In the genomic region with DNA sequence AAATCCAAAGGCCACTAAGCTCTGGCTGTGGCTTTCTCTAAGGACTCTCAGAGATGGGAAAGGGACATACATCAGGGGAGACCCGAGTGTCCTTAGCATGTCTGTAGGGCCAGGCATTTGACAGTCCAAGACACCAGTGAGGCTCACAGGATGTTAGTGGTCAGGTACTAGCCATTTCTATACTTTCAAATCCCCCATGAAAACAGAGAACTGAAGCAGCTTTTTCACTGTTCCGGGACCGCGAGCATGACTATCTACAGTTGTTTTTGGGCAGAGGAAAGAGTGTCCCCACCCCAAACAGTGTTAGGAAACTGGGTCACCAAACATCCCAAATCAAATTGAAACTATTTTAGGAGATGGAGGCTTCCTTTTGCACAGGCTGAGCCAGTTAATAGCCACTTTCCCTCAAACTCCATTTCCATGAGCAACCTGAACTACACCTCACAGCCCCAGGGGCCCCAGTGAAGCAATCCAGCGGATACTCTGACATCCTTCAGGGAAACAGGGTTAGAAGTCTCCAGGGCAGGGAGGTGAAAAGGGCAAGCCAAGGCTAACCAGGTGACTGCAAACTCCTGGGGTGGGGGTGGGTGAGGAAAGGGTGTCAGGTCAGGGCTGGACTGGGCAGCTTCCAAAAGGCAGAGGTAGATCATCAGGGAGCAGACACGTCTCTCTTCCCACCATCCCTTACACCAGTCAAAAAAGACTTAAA, we compare ENCODE assay signal across 8 mouse cellular contexts. TPM values are rescaled to one million over a fixed set of nuclear protein-coding genes. Genes with fewer than 3 reads are reported as not detected.
DNase-seq lines count a peak whose midpoint lies in the region; ATAC-seq and TF ChIP-seq lines count a peak whose summit lies in the region.

No protein-coding gene starts in this region.

- ATAC-seq in embryonic facial prominence, embryonic 13.5 days (ENCODE audit: insufficient number of reproducible peaks, insufficient read depth, low FRiP score, low TSS enrichment, low read depth) = no peak
- no peak for ATAC-seq in intestine, embryonic 16.5 days
- ATAC-seq in neural tube, embryonic 14.5 days (ENCODE audit: low read depth) = no peak

- no peaks in the 10 kb centered on the region for H3K27me3 ChIP-seq in embryonic facial prominence, embryonic 13.5 days
- H3K27me3 ChIP-seq in intestine, embryonic 16.5 days (replicated peaks; ENCODE audit: control insufficient read depth, insufficient read depth, low read length) = no peaks in the 10 kb centered on the region
- no peaks in the 10 kb centered on the region for H3K27me3 ChIP-seq in neural tube, embryonic 14.5 days (ENCODE audit: control insufficient read depth, insufficient read depth, low read length)

- H3K4me2 ChIP-seq in embryonic facial prominence, embryonic 13.5 days = peak overlapping the region; percentile 89
- peak overlapping the region; percentile 90 for H3K4me2 ChIP-seq in intestine, embryonic 16.5 days (ENCODE audit: low read depth, low read length)
- peak overlapping the region; percentile 91 for H3K4me2 ChIP-seq in neural tube, embryonic 14.5 days (ENCODE audit: low read depth, low read length)

- no peak for DNase-seq in left cerebral cortex, adult 2 months (ENCODE audit: extremely low spot score in 1 of 2, low spot score in 2 of 2)
- DNase-seq in left cerebral cortex, postnatal 4 days = no peak
- no peak for DNase-seq in cerebellum, postnatal 25 days
- no peak for DNase-seq in gastrocnemius, postnatal 25 days
- no peak for DNase-seq in MN1 (ENCODE audit: low spot score)

- H3K4me3 ChIP-seq in left cerebral cortex, adult 2 months = peak overlapping the region; percentile 90
- peak overlapping the region; percentile 91 for H3K4me3 ChIP-seq in embryonic facial prominence, embryonic 13.5 days
- peak overlapping the region; percentile 93 for H3K4me3 ChIP-seq in intestine, embryonic 16.5 days (ENCODE audit: low read length)
- H3K4me3 ChIP-seq in neural tube, embryonic 14.5 days (ENCODE audit: low read depth, low read length) = peak overlapping the region; percentile 86

- H3K9ac ChIP-seq in embryonic facial prominence, embryonic 13.5 days = peak overlapping the region; percentile 87
- H3K9ac ChIP-seq in intestine, embryonic 16.5 days (ENCODE audit: low read depth, low read length) = peak overlapping the region; percentile 86; the same call in 1 of the 2 replicates
- peak overlapping the region; percentile 91 for H3K9ac ChIP-seq in neural tube, embryonic 14.5 days (replicated peaks; ENCODE audit: low read depth, low read length)

- intact Hi-C loops in left cerebral cortex, adult 2 months (cut with DNase I) = loop anchor here (2.0 kb wide), 2 partner anchors 23 to 103 kb away; no protein-coding TSS in a partner anchor
- intact Hi-C loops in left cerebral cortex, postnatal 4 days (cut with DNase I) = no loop called here

- no peaks in the 10 kb centered on the region for H3K9me3 ChIP-seq in embryonic facial prominence, embryonic 13.5 days
- no peaks in the 10 kb centered on the region for H3K9me3 ChIP-seq in intestine, embryonic 16.5 days (ENCODE audit: control insufficient read depth, low read length)
- H3K9me3 ChIP-seq in neural tube, embryonic 14.5 days (ENCODE audit: control insufficient read depth, low read length) = no peaks in the 10 kb centered on the region

- peaks cover 27% of the 10 kb centered on the region for H3K36me3 ChIP-seq in embryonic facial prominence, embryonic 13.5 days
- no peaks in the 10 kb centered on the region for H3K36me3 ChIP-seq in intestine, embryonic 16.5 days (ENCODE audit: control insufficient read depth, insufficient read depth, low read length)
- H3K36me3 ChIP-seq in neural tube, embryonic 14.5 days (ENCODE audit: control insufficient read depth, insufficient read depth, low read length) = 0 out of 2 replicates have a peak, but pooled peaks cover 13% of the 10 kb centered on the region

- TF ChIP-seq CTCF in left cerebral cortex, adult 2 months (IDR thresholded peaks at IDR 0.05) = no peak

- no peak overlapping the region for H3K27ac ChIP-seq in left cerebral cortex, adult 2 months
- H3K27ac ChIP-seq in embryonic facial prominence, embryonic 13.5 days = no peak overlapping the region
- no peak overlapping the region for H3K27ac ChIP-seq in intestine, embryonic 16.5 days (ENCODE audit: low read length)
- no peak overlapping the region for H3K27ac ChIP-seq in neural tube, embryonic 14.5 days (ENCODE audit: low read depth, low read length)

- 48% methylated on average over 6 of the region's 6 CpGs for WGBS in embryonic facial prominence, embryonic 13.5 days
- WGBS in intestine, embryonic 16.5 days = 63% methylated on average over 6 of the region's 6 CpGs
- 61% methylated on average over 6 of the region's 6 CpGs for WGBS in neural tube, embryonic 14.5 days

- peaks cover 16% of the 10 kb centered on the region for H3K4me1 ChIP-seq in embryonic facial prominence, embryonic 13.5 days
- H3K4me1 ChIP-seq in intestine, embryonic 16.5 days (ENCODE audit: control insufficient read depth, insufficient read depth, low read length) = peaks cover 9% of the 10 kb centered on the region
- peaks cover 11% of the 10 kb centered on the region for H3K4me1 ChIP-seq in neural tube, embryonic 14.5 days (ENCODE audit: control insufficient read depth, insufficient read depth, low read length)

RNA-seq across cellular contexts. Expression of gene Unc119b, which starts 1.3 kb away (rescaled TPM):
- total RNA-seq in left cerebral cortex, adult 2 months (2021) = 10 to 100 TPM; 25.2 to 31.0 TPM
- total RNA-seq in left cerebral cortex, postnatal 4 days (2021) = 10 to 100 TPM; 22.4 to 25.6 TPM
- polyA plus RNA-seq in embryonic facial prominence, embryonic 13.5 days (2015; fragmentation: Nextera tagmentation; extraction: Ambion mirVana) = 43.5 and 44.4 TPM in 2 replicates
- polyA plus RNA-seq in intestine, embryonic 16.5 days (2015; fragmentation: Nextera tagmentation; extraction: Ambion mirVana) = 22.1 and 23.2 TPM in 2 replicates
- polyA plus RNA-seq in neural tube, embryonic 14.5 days (2014; fragmentation: Nextera tagmentation; extraction: Ambion mirVana) = 27.9 and 33.9 TPM in 2 replicates
- 10 to 100 TPM; 10.2 to 12.9 TPM for total RNA-seq in gastrocnemius, postnatal 25 days (2021)

RNA-seq across cellular contexts. Expression of gene Acads, which starts 14.4 kb away (rescaled TPM):
- total RNA-seq in left cerebral cortex, adult 2 months (2021) = 1 to 10 TPM; 6.5 to 7.2 TPM
- 1 to 10 TPM; 9.1 to 9.4 TPM for total RNA-seq in left cerebral cortex, postnatal 4 days (2021)
- polyA plus RNA-seq in embryonic facial prominence, embryonic 13.5 days (2015; fragmentation: Nextera tagmentation; extraction: Ambion mirVana) = 48.2 and 52.5 TPM in 2 replicates
- 150 and 162 TPM in 2 replicates for polyA plus RNA-seq in intestine, embryonic 16.5 days (2015; fragmentation: Nextera tagmentation; extraction: Ambion mirVana)
- 11.3 and 11.7 TPM in 2 replicates for polyA plus RNA-seq in neural tube, embryonic 14.5 days (2014; fragmentation: Nextera tagmentation; extraction: Ambion mirVana)
- 10 to 100 TPM; 65.8 TPM for total RNA-seq in gastrocnemius, postnatal 25 days (2021)

RNA-seq across cellular contexts. Expression of gene Mlec, which starts 24.5 kb away (rescaled TPM):
- 10 to 100 TPM; 87.8 to 89.8 TPM for total RNA-seq in left cerebral cortex, adult 2 months (2021)
- 10 to 100 TPM; 59.5 to 79.4 TPM for total RNA-seq in left cerebral cortex, postnatal 4 days (2021)
- 73.4 and 79.0 TPM in 2 replicates for polyA plus RNA-seq in embryonic facial prominence, embryonic 13.5 days (2015; fragmentation: Nextera tagmentation; extraction: Ambion mirVana)
- 68.5 and 82.4 TPM in 2 replicates for polyA plus RNA-seq in intestine, embryonic 16.5 days (2015; fragmentation: Nextera tagmentation; extraction: Ambion mirVana)
- polyA plus RNA-seq in neural tube, embryonic 14.5 days (2014; fragmentation: Nextera tagmentation; extraction: Ambion mirVana) = 23.9 and 26.2 TPM in 2 replicates
- 100 to 1,000 TPM; 156 to 196 TPM for total RNA-seq in gastrocnemius, postnatal 25 days (2021)

RNA-seq across cellular contexts. Expression of gene Gm10401, which starts 35.4 kb away (rescaled TPM):
- not detected for total RNA-seq in left cerebral cortex, adult 2 months (2021)
- not detected for total RNA-seq in left cerebral cortex, postnatal 4 days (2021)
- 44.5 TPM in 2 replicates for polyA plus RNA-seq in embryonic facial prominence, embryonic 13.5 days (2015; fragmentation: Nextera tagmentation; extraction: Ambion mirVana)
- 17.6 and 22.0 TPM in 2 replicates for polyA plus RNA-seq in intestine, embryonic 16.5 days (2015; fragmentation: Nextera tagmentation; extraction: Ambion mirVana)
- 53.0 and 60.9 TPM in 2 replicates for polyA plus RNA-seq in neural tube, embryonic 14.5 days (2014; fragmentation: Nextera tagmentation; extraction: Ambion mirVana)
- total RNA-seq in gastrocnemius, postnatal 25 days (2021) = not detected

Comparison
In these comparisons a context has a peak if more than half of its experiments do, and no peak if none do; other contexts are left out.
1. RNA of gene Acads, which starts 14.4 kb away (total RNA-seq): 65.8 TPM in gastrocnemius, postnatal 25 days; 9.1 to 9.4 TPM in left cerebral cortex, postnatal 4 days and 6.5 to 7.2 TPM in left cerebral cortex, adult 2 months; every median in the first group is over 4 times any median in the second.
2. Peak in every context shown above with its lines, with median percentiles within 50 percentile points of each other: H3K4me3 ChIP-seq, H3K4me2 ChIP-seq and H3K9ac ChIP-seq.